Comparison of ENCODE assay signal across 8 mouse cellular contexts in genomic region chr4:136833619-136834351, GRCm38 (mm10). TPM values are rescaled to one million over a fixed set of nuclear protein-coding genes. Genes with fewer than 3 reads are reported as not detected.
DNase-seq lines count a peak whose midpoint lies in the region; ATAC-seq and TF ChIP-seq lines count a peak whose summit lies in the region.

No protein-coding gene starts in this region.

- DNase-seq in kidney, postnatal 0 days (ENCODE audit: low spot score), result no peak
- DNase-seq in kidney, adult 9 months, result no peak
- peak; percentile 66 for DNase-seq in cerebellum, adult 9-11 months
- no peak for DNase-seq in right cerebral cortex, adult 2 months (ENCODE audit: low spot score in 2 of 2)
- no peak for DNase-seq in gastrocnemius, postnatal 10 days
- no peak for DNase-seq in layer of hippocampus, adult 8-10 months (ENCODE audit: low spot score in 2 of 2)

- H3K36me3 ChIP-seq in kidney, postnatal 0 days (ENCODE audit: insufficient read depth, low read length), result no peaks in the 10 kb centered on the region
- no peaks in the 10 kb centered on the region for H3K36me3 ChIP-seq in midbrain, embryonic 15.5 days (replicated peaks)

- H3K4me3 ChIP-seq in kidney, postnatal 0 days (replicated peaks; ENCODE audit: low read depth, low read length), result no peak overlapping the region
- peak overlapping the region; percentile 72 for H3K4me3 ChIP-seq in midbrain, embryonic 15.5 days

- H3K27me3 ChIP-seq in kidney, postnatal 0 days (ENCODE audit: insufficient read depth, low read length), result 0 out of 2 replicates have a peak, but pooled peaks cover 5% of the 10 kb centered on the region
- H3K27me3 ChIP-seq in midbrain, embryonic 15.5 days (replicated peaks), result no peaks in the 10 kb centered on the region

- 74% methylated on average over 21 of the region's 21 CpGs for WGBS in kidney, postnatal 0 days
- WGBS in midbrain, embryonic 15.5 days, result 35% methylated on average over 21 of the region's 21 CpGs

- no peak overlapping the region for H3K9ac ChIP-seq in kidney, postnatal 0 days (ENCODE audit: low read depth, low read length)
- peak overlapping the region; percentile 85 for H3K9ac ChIP-seq in midbrain, embryonic 15.5 days

- no peak overlapping the region for H3K27ac ChIP-seq in kidney, postnatal 0 days
- H3K27ac ChIP-seq in midbrain, embryonic 15.5 days, result peak overlapping the region; percentile 99; the same call in 1 of the 2 replicates

- H3K4me2 ChIP-seq in kidney, postnatal 0 days (ENCODE audit: low read length), result peak overlapping the region; percentile 81
- H3K4me2 ChIP-seq in midbrain, embryonic 15.5 days, result peak overlapping the region; percentile 86

- H3K4me1 ChIP-seq in kidney, postnatal 0 days (replicated peaks; ENCODE audit: insufficient read depth, low read length), result peaks cover 26% of the 10 kb centered on the region
- peaks cover 77% of the 10 kb centered on the region for H3K4me1 ChIP-seq in midbrain, embryonic 15.5 days

- no peaks in the 10 kb centered on the region for H3K9me3 ChIP-seq in kidney, postnatal 0 days (replicated peaks; ENCODE audit: low read length)
- no peaks in the 10 kb centered on the region for H3K9me3 ChIP-seq in midbrain, embryonic 15.5 days

- no peak for ATAC-seq in kidney, postnatal 0 days (replicated peaks; ENCODE audit: low FRiP score, low read depth)
- ATAC-seq in granulocyte monocyte progenitor cell, adult 5-6 weeks (replicated peaks; ENCODE audit: poor library complexity, severe bottlenecking), result 0 out of 2 replicates have a peak, but pooled peaks have one; percentile 15
- ATAC-seq in midbrain, embryonic 15.5 days (replicated peaks), result no peak

- no peak for TF ChIP-seq CTCF in kidney, postnatal 0 days (IDR thresholded peaks at IDR 0.05; ENCODE audit: low read depth)

RNA-seq across cellular contexts. Expression of gene Ephb2, which starts 2.0 kb away (rescaled TPM):
- 4.5 and 4.6 TPM in 2 replicates for polyA plus RNA-seq in kidney, postnatal 0 days (2015; fragmentation: Nextera tagmentation; extraction: Ambion mirVana)
- total RNA-seq in granulocyte monocyte progenitor cell, adult 5-6 weeks (2014; fragmentation: Nextera tagmentation), result 0.47 and 2.6 TPM in 2 replicates
- 0.39 and 0.57 TPM in 2 replicates for total RNA-seq in granulocyte monocyte progenitor cell, adult 5-6 weeks (2017)
- 31.0 and 31.7 TPM in 2 replicates for polyA plus RNA-seq in midbrain, embryonic 15.5 days (2015; fragmentation: Nextera tagmentation; extraction: Ambion mirVana)
- 1 to 10 TPM; 4.6 to 5.4 TPM for total RNA-seq in gastrocnemius, postnatal 10 days (2021)
- total RNA-seq in layer of hippocampus, adult 8-10 months (2022), result 10 to 100 TPM; 17.4 to 23.2 (median 19.8) TPM

RNA-seq across cellular contexts. Expression of gene C1qb, which starts 52.2 kb away (rescaled TPM):
- 54.4 and 69.0 TPM in 2 replicates for polyA plus RNA-seq in kidney, postnatal 0 days (2015; fragmentation: Nextera tagmentation; extraction: Ambion mirVana)
- total RNA-seq in granulocyte monocyte progenitor cell, adult 5-6 weeks (2014; fragmentation: Nextera tagmentation), result 1.3 TPM in 1 of 2 replicates, not detected in the other
- 0.52 and 1.1 TPM in 2 replicates for total RNA-seq in granulocyte monocyte progenitor cell, adult 5-6 weeks (2017)
- 39.7 and 49.0 TPM in 2 replicates for polyA plus RNA-seq in midbrain, embryonic 15.5 days (2015; fragmentation: Nextera tagmentation; extraction: Ambion mirVana)
- 10 to 100 TPM; 22.0 to 23.2 TPM for total RNA-seq in gastrocnemius, postnatal 10 days (2021)
- 100 to 1,000 TPM in 2 of 4 experiments, 10 to 100 TPM in 2; 48.7 to 305 (median 140) TPM for total RNA-seq in layer of hippocampus, adult 8-10 months (2022)

RNA-seq across cellular contexts. Expression of gene C1qc, which starts 59.1 kb away (rescaled TPM):
- polyA plus RNA-seq in kidney, postnatal 0 days (2015; fragmentation: Nextera tagmentation; extraction: Ambion mirVana), result 27.2 and 34.6 TPM in 2 replicates
- total RNA-seq in granulocyte monocyte progenitor cell, adult 5-6 weeks (2014; fragmentation: Nextera tagmentation), result not detected in 2 replicates
- total RNA-seq in granulocyte monocyte progenitor cell, adult 5-6 weeks (2017), result 0.57 TPM in 1 of 2 replicates, not detected in the other
- polyA plus RNA-seq in midbrain, embryonic 15.5 days (2015; fragmentation: Nextera tagmentation; extraction: Ambion mirVana), result 21.7 and 28.4 TPM in 2 replicates
- total RNA-seq in gastrocnemius, postnatal 10 days (2021), result 10 to 100 TPM; 22.7 to 23.9 TPM
- 100 to 1,000 TPM in 2 of 4 experiments, 10 to 100 TPM in 2; 28.3 to 233 (median 108) TPM for total RNA-seq in layer of hippocampus, adult 8-10 months (2022)

Comparison
In these comparisons a context has a peak if more than half of its experiments do, and no peak if none do; other contexts are left out.
1. RNA of gene C1qb, which starts 52.2 kb away (total RNA-seq): 48.7 to 305 TPM in layer of hippocampus, adult 8-10 months and 22.0 to 23.2 TPM in gastrocnemius, postnatal 10 days; 0.52 to 1.3 TPM in granulocyte monocyte progenitor cell, adult 5-6 weeks; every median in the first group is over 10 times any median in the second.
2. RNA of gene C1qc, which starts 59.1 kb away (total RNA-seq): 28.3 to 233 TPM in layer of hippocampus, adult 8-10 months and 22.7 to 23.9 TPM in gastrocnemius, postnatal 10 days; 0.57 TPM in granulocyte monocyte progenitor cell, adult 5-6 weeks; every median in the first group is over 10 times any median in the second.